Mouse (Mus musculus) neural tube, embryonic 15.5 days (tissue): Measurements from ENCODE around the gene Dusp10. TPM values are rescaled to one million over a fixed set of nuclear protein-coding genes. Genes with fewer than 3 reads are reported as not detected.

Experiments
- ATAC-seq: fragments of 200-750 bp; cut with Nextera tagmentation; 2 replicates; pipeline ENCODE4 v1.8.0; 2017; ENCODE audit warnings: mild to moderate bottlenecking, moderate TSS enrichment, moderate library complexity; ENCODE audit not compliant: low FRiP score
- H3K27ac ChIP-seq: fragments of 300-500 bp; sonication (generic); replicated peaks from 2 replicates; pipeline ENCODE4 v1.5.1; 2015; ENCODE audit warnings: mild to moderate bottlenecking, inconsistent platforms
- H3K27me3 ChIP-seq: fragments of 300-500 bp; sonication (generic); replicated peaks from 2 replicates; pipeline ENCODE4 v1.6.1; 2015; ENCODE audit warnings: inconsistent platforms
- H3K36me3 ChIP-seq: fragments of 300-500 bp; sonication (generic); 2 replicates; pipeline ENCODE4 v1.6.1; 2015; ENCODE audit warnings: inconsistent platforms
- H3K4me1 ChIP-seq: fragments of 300-500 bp; sonication (generic); 2 replicates; pipeline ENCODE4 v1.6.1; 2015; ENCODE audit warnings: inconsistent platforms
- H3K4me2 ChIP-seq: fragments of 300-500 bp; sonication (generic); 2 replicates; pipeline ENCODE4 v1.6.1; 2015; ENCODE audit warnings: inconsistent platforms, mild to moderate bottlenecking, moderate library complexity
- H3K4me3 ChIP-seq: fragments of 300-500 bp; sonication (generic); replicated peaks from 2 replicates; pipeline ENCODE4 v1.5.1; 2015; ENCODE audit warnings: mild to moderate bottlenecking, inconsistent platforms
- H3K9ac ChIP-seq: fragments of 300-500 bp; sonication (generic); replicated peaks from 2 replicates; pipeline ENCODE4 v1.6.1; 2015; ENCODE audit warnings: mild to moderate bottlenecking, inconsistent platforms
- H3K9me3 ChIP-seq: fragments of 300-500 bp; sonication (generic); replicated peaks from 2 replicates; pipeline ENCODE4 v1.6.1; 2016; ENCODE audit warnings: inconsistent platforms
- WGBS: fragments of 180-500 bp; shearing (Covaris S2); methylation state at CpG from one replicate; pipeline ENCODE4 v1.1.7; 2015; ENCODE audit warnings: mixed read lengths; 5-methylcytosine and 5-hydroxymethylcytosine counted together
- polyA plus RNA-seq: library from polyadenylated mRNA; unstranded; fragments of >200 nt; fragmentation: Nextera tagmentation; extraction: Ambion mirVana; gene quantifications from 2 replicates; pipeline ENCODE4 v1.2.1, GENCODE M21; 2015

The Dusp10 gene
- polyA plus RNA-seq, 1 experiment from 2014 or later: 5.2 TPM

DNA sequence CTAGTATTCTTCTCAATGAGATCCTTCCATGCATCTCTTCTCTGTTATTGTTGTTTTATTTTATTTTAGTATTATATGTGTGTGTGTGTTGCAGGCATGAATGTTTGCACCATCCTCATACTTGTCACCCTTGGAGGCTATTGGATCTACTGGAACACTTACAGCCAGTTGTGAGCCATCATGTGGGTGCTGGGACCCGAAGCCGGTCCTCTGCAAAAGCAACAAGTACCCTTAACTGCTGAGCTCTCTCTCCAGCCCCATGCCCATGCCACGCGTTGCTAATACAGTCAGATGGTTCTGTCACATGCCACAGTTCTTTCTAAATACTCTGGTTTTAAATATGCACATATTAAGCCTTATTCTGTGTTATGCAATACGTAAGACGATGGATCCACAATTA is 1.8 kb upstream of the Dusp10 start:
- Histone ChIP-seq H3K27ac (no peak overlapping the region), H3K9me3 (no peaks in the 10 kb centered on the region), H3K36me3 (no peaks in the 10 kb centered on the region), H3K4me2 (no peak overlapping the region), H3K27me3 (no peaks in the 10 kb centered on the region), H3K9ac (no peak overlapping the region), H3K4me3 (no peak overlapping the region), H3K4me1 (no peaks in the 10 kb centered on the region)
- no peak for ATAC-seq
- WGBS: 97% methylated on average over 6 of the region's 6 CpGs

- H3K4me2 ChIP-seq: no peak overlapping the region
- no peaks in the 10 kb centered on the region for H3K9me3 ChIP-seq
- 79% methylated on average over 3 of the region's 3 CpGs for WGBS
- no peak for ATAC-seq
- H3K4me3 ChIP-seq: no peak overlapping the region
- H3K4me1 ChIP-seq: no peaks in the 10 kb centered on the region
- H3K9ac ChIP-seq: no peak overlapping the region
- no peak overlapping the region for H3K27ac ChIP-seq
- H3K36me3 ChIP-seq: no peaks in the 10 kb centered on the region
- H3K27me3 ChIP-seq: no peaks in the 10 kb centered on the region
Observed at GRCm38 (mm10) chr1:184014091-184014490, 989 bp downstream of the Dusp10 start.

DNA sequence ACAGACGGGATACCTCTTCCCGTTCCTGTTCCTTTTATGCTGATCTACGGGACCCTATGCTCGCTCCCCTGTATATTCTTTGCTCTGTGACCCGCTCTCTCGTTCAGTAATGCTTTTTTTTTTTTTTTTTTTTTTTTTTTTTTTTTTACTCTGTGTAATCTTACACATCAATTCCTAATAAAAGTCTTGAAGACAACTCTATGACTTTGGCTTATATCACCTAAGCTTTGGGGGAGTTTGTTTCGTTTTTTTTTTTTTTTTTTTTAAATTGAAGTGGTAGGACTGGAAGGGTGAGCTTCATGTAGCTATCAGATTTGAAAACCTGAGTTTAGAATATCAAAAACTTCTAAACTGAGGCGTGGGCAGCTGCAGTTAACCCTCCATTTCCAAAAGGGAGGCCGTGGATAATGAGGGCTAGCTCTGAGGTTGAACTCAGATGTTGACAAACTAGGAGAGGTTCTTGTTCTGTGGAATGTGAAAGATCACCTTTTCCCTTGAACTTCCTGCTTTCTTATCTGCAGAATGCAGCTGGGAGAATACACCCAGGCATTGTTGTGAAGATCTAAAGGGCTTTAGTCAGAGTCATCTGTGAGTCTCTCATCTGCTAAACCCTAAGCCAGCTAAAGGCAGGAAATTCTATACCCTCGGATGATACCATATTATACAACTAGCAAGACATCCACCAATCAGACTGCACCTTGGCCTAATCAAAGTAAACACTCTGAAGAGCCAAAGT is 3.1 kb downstream of the Dusp10 start:
- Histone ChIP-seq H3K4me3 (no peak overlapping the region), H3K27me3 (no peaks in the 10 kb centered on the region), H3K27ac (no peak overlapping the region), H3K9me3 (no peaks in the 10 kb centered on the region), H3K9ac (no peak overlapping the region), H3K4me2 (no peak overlapping the region), H3K36me3 (no peaks in the 10 kb centered on the region), H3K4me1 (no peaks in the 10 kb centered on the region)
- ATAC-seq: no peak
- WGBS: 83% methylated on average over 10 of the region's 10 CpGs

GRCm38 (mm10) chr1:184017606-184018005 is 4.5 kb downstream of the Dusp10 start:
- Histone ChIP-seq H3K4me3 (no peak overlapping the region), H3K27ac (no peak overlapping the region), H3K9ac (no peak overlapping the region), H3K27me3 (no peaks in the 10 kb centered on the region), H3K4me2 (no peak overlapping the region), H3K9me3 (no peaks in the 10 kb centered on the region), H3K36me3 (no peaks in the 10 kb centered on the region), H3K4me1 (no peaks in the 10 kb centered on the region)
- 86% methylated on average over 2 of the region's 2 CpGs for WGBS
- ATAC-seq: no peak

GRCm38 (mm10) chr1:184019042-184019721 is 6.1 kb downstream of the Dusp10 start:
- 51% methylated on average over 6 of the region's 6 CpGs for WGBS
- H3K9me3 ChIP-seq: no peaks in the 10 kb centered on the region
- ATAC-seq: no peak

DNA sequence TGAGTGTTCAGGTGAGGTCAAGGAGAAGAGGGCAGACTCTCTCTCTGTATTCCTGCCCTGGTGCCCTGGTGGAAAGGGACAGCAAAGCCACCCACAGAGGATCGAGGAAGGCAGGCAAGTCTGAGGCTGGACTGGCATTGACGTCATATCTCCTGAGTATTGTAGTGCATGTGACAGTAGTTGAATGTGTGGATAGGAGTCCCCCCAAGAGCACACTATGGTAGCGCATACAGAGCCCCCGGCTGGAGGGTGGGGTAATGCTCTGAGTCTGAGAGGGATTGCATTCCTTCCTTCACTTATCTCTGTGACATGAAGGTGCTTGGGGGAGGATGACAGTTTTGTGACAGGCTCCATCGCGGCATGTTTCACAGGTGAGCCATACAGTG is 6.6 kb downstream of the Dusp10 start:
- H3K4me3 ChIP-seq: no peak overlapping the region
- WGBS: 39% methylated on average over 6 of the region's 6 CpGs

More at GRCm38 (mm10) chr1:184019042-184019721, 6.1 kb downstream of the Dusp10 start:
- Histone ChIP-seq H3K9ac (no peak overlapping the region), H3K4me3 (no peak overlapping the region), H3K36me3 (no peaks in the 10 kb centered on the region), H3K27ac (no peak overlapping the region), H3K4me1 (no peaks in the 10 kb centered on the region), H3K27me3 (no peaks in the 10 kb centered on the region), H3K4me2 (no peak overlapping the region)

GRCm38 (mm10) chr1:184023971-184024370 is 10.9 kb downstream of the Dusp10 start:
- no peak overlapping the region for H3K4me3 ChIP-seq
- H3K9me3 ChIP-seq: no peaks in the 10 kb centered on the region
- H3K4me1 ChIP-seq: no peaks in the 10 kb centered on the region
- H3K4me2 ChIP-seq: no peak overlapping the region
- no peak overlapping the region for H3K27ac ChIP-seq
- 71% methylated on average over 2 of the region's 2 CpGs for WGBS
- no peak for ATAC-seq
- no peak overlapping the region for H3K9ac ChIP-seq
- H3K36me3 ChIP-seq: no peaks in the 10 kb centered on the region
- no peaks in the 10 kb centered on the region for H3K27me3 ChIP-seq

More for the DNA sequence above, 6.6 kb downstream of the Dusp10 start:
- H3K27me3 ChIP-seq: no peaks in the 10 kb centered on the region
- no peak overlapping the region for H3K4me2 ChIP-seq
- H3K9me3 ChIP-seq: no peaks in the 10 kb centered on the region
- no peaks in the 10 kb centered on the region for H3K4me1 ChIP-seq
- no peaks in the 10 kb centered on the region for H3K36me3 ChIP-seq
- H3K27ac ChIP-seq: no peak overlapping the region
- no peak overlapping the region for H3K9ac ChIP-seq
- ATAC-seq: no peak

- WGBS: 94% methylated on average over 2 of the region's 2 CpGs
- no peaks in the 10 kb centered on the region for H3K4me1 ChIP-seq
- no peak overlapping the region for H3K4me3 ChIP-seq
Observed at GRCm38 (mm10) chr1:184024631-184025030, 11.5 kb downstream of the Dusp10 start.

DNA sequence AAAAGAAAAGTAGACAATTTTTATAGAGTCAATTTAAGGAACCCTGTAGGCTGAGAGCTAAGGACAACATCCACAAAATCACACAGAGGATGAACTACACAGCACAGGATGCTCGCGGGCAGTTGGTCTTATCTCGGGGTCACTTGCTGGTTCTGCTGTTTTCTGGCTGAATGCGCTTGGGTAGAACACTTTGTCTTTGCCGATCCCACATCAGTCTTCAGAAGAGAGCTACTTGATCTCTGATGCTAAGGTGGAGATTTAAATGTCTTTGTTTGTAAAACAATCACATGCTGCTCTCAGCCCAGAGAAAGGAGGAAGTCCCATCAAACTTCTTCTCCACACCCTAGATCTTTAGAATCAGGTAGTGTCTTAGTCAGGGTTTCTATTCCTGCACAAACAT is 12.0 kb downstream of the Dusp10 start:
- Histone ChIP-seq H3K27me3 (no peaks in the 10 kb centered on the region), H3K9ac (no peak overlapping the region), H3K36me3 (no peaks in the 10 kb centered on the region), H3K9me3 (no peaks in the 10 kb centered on the region), H3K4me2 (no peak overlapping the region), H3K4me3 (no peak overlapping the region), H3K4me1 (no peaks in the 10 kb centered on the region), H3K27ac (no peak overlapping the region)
- no peak for ATAC-seq
- 98% methylated on average over 5 of the region's 5 CpGs for WGBS

More at GRCm38 (mm10) chr1:184024631-184025030, 11.5 kb downstream of the Dusp10 start:
- Histone ChIP-seq H3K27ac (no peak overlapping the region), H3K9me3 (no peaks in the 10 kb centered on the region), H3K36me3 (no peaks in the 10 kb centered on the region), H3K4me2 (no peak overlapping the region), H3K9ac (no peak overlapping the region), H3K27me3 (no peaks in the 10 kb centered on the region)
- ATAC-seq: no peak

- Histone ChIP-seq H3K9ac (no peak overlapping the region), H3K4me1 (no peaks in the 10 kb centered on the region), H3K4me3 (no peak overlapping the region), H3K9me3 (no peaks in the 10 kb centered on the region), H3K27ac (no peak overlapping the region), H3K36me3 (no peaks in the 10 kb centered on the region), H3K4me2 (no peak overlapping the region), H3K27me3 (no peaks in the 10 kb centered on the region)
- ATAC-seq: no peak
- 92% methylated on average over 3 of the region's 3 CpGs for WGBS
Observed at GRCm38 (mm10) chr1:184027039-184027438, 13.9 kb downstream of the Dusp10 start.

DNA sequence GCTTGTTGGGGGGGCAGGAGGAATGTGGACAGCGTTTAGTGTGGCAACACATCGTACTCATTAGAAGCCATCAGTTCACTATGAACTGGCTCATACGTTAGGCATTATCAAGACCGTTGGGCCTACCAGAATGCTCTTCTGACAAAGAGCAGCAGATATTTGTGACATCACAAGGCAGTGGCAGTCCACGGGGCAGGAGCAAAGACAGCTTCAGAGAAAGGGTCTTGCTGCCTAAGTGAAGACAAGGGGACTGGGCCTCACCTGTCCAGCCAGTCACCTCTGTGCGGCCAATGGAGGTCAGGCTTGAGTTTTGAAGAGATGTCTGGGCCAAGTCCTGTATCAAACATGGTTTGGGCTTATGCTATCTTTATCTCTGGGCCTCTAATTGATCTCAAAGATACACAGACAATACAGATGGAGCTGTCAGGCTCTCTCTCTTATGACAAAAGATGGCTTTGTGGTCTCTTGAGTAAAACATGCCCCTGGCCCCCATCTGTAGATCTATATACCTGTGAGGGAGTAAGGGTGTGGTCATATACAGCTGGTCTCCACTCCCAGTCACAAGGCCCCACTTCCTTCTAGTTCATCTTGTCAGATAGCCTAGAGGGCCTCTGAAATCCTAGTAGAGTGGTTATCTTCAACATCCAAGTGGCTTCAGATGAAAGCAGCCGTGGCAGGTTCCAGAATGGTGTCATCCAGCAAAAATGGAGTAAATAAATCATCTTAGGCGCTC is 17.1 kb downstream of the Dusp10 start:
- H3K9ac ChIP-seq: no peak overlapping the region
- no peak overlapping the region for H3K4me3 ChIP-seq
- no peaks in the 10 kb centered on the region for H3K9me3 ChIP-seq
- no peak for ATAC-seq
- no peaks in the 10 kb centered on the region for H3K27me3 ChIP-seq
- WGBS: 92% methylated on average over 8 of the region's 8 CpGs
- no peak overlapping the region for H3K27ac ChIP-seq
- no peak overlapping the region for H3K4me2 ChIP-seq
- no peaks in the 10 kb centered on the region for H3K36me3 ChIP-seq
- H3K4me1 ChIP-seq: peaks cover 13% of the 10 kb centered on the region
